Mouse (Mus musculus): ENCODE results near the gene Serhl.

- no peak for TF ChIP-seq POLR2A (IDR thresholded peaks at IDR 0.05; ENCODE audit: control insufficient read depth, low read depth, low read length)
- TF ChIP-seq CTCF (IDR thresholded peaks at IDR 0.05; ENCODE audit: control insufficient read depth, insufficient read depth, insufficient replicate concordance, low read depth, low read length) = no peak
These were observed 70.5 kb downstream of the Serhl start for GRCm38 (mm10) chr15:83159823-83160222.
